Mouse (Mus musculus) kidney, postnatal 14 days (tissue): ENCODE measurements around the gene Brms1.
"Not testable (repeated sequence)": the region's sequence is repeated elsewhere in the genome, so short reads cannot be mapped to it uniquely, and the experiment has no call there.

Source experiments
- DNase-seq: peaks from one replicate; pipeline ENCODE4 v3.0.0; 2022; ENCODE audit warnings: mixed read lengths

The Brms1 gene

DNA sequence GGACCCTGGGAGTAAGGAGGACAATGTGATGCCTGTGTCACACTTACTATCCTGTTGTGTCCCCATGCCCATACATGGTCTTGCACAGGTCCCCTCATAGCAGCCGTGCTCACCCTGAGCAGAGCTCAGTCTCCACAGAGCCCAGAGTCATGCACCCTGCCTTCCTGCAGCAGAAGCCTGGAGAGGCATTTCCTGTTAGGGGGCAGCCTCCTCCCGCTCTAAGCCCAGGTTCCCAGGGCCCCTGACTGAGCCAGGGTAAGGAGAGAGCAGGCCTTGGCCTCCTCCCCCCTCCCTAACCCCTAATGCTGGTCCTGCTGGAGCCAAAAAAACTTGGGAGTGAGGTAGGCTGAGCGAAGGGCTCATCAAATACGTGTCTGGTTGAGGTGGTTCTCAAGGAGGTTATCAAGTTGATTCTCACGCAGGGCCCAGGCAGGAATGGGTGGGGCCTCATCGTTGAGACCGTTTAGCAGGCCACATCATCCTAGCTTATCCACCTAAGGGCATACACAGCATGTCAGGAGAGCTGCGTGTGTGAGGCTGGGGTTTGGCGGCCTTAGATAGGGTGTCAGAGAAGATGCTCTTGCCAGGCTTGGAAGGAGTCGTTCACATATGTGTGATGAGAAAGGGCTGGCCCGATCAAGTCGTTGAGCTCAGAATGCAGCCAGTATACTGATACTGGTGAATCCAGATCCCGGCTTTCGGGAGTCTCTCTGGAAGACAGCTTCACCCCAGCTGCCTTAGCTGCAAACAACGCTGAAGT, 26.1 kb downstream of the Brms1 start:
- DNase-seq = no peak

DNA sequence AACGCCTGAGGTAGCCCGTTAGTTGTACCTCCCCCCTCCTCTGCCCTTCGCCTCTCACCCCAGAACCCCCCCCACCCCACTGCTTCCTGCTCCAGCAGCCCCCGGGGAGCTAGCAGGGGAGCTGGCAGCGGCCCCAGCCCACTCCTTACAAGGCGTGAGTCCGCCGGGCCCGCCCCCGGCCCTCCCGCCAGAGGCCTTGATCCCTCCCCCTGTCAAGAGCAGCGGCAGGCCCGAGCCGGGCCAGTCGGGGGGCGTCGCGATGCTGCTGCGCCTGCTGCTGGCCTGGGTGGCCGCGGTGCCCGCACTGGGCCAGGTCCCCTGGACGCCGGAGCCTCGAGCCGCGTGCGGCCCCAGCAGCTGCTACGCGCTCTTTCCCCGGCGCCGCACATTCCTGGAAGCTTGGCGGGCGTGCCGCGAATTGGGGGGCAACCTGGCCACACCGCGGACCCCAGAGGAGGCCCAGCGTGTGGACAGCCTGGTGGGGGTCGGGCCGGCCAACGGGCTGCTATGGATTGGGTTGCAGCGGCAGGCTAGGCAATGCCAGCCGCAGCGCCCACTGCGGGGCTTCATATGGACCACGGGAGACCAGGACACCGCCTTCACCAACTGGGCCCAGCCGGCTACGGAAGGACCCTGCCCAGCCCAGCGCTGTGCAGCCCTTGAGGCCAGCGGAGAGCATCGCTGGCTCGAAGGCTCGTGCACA, 26.9 kb downstream of the Brms1 start, which contains the start of gene Cd248:
Gene Cd248, plus strand, starts transcription at position 212 of the 703 bp plus-strand sequence.
- DNase-seq = peak; percentile 87

DNA sequence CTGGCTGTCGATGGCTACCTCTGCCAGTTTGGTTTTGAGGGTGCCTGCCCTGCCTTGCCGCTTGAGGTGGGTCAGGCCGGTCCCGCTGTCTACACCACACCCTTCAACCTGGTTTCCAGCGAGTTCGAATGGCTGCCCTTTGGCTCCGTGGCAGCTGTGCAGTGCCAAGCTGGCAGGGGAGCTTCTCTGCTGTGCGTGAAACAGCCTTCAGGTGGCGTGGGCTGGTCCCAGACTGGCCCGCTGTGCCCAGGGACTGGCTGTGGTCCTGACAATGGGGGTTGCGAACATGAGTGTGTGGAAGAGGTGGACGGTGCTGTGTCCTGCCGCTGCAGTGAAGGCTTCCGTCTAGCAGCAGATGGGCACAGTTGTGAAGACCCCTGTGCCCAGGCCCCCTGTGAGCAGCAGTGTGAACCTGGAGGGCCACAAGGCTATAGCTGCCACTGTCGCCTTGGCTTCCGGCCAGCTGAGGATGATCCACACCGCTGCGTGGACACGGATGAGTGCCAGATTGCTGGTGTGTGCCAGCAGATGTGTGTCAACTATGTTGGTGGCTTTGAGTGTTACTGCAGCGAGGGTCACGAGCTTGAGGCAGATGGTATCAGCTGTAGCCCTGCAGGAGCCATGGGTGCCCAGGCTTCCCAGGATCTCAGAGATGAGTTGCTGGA, 27.5 kb downstream of the Brms1 start:
- no peak for DNase-seq

DNA sequence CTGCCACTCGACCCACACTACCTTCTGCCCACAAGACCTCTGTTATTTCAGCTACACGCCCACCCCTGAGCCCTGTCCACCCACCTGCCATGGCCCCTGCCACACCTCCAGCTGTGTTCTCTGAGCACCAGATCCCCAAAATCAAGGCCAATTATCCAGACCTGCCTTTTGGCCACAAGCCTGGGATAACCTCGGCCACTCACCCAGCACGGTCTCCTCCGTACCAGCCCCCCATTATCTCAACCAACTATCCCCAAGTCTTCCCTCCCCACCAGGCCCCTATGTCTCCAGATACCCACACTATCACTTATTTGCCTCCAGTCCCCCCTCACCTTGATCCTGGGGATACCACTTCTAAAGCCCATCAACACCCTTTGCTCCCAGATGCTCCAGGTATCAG, 28.3 kb downstream of the Brms1 start:
- DNase-seq = no peak

DNA sequence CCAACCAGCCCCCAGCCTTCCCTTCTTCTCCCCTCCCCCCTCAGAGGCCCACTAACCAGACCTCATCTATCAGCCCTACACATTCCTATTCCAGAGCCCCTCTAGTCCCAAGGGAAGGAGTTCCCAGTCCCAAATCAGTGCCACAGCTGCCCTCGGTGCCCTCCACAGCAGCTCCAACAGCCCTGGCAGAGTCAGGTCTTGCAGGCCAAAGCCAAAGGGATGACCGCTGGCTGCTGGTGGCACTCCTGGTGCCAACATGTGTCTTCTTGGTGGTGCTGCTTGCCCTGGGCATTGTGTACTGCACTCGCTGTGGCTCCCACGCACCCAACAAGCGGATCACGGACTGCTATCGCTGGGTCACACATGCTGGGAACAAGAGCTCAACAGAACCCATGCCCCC, 28.8 kb downstream of the Brms1 start:
- no peak for DNase-seq

DNA sequence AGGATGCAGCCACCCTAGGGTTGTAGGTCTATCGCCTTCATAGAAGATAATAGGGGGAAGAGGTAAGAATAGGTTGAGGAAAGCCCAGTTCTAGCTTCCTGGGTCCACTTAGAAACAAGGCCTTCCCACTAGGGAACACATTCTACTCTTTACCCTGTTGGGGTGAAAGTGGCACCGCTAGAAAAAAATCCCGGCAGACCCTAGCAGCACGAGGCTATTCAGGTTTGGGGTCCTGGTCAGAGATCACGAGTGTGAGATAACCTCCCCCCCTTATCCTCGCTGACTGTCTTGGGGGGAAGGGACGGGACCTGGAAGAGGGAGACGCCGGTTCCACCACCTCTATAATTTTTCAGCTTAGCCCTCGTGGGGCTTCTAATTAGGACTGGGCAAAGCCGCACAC, 29.9 kb downstream of the Brms1 start:
- no peak for DNase-seq

DNA sequence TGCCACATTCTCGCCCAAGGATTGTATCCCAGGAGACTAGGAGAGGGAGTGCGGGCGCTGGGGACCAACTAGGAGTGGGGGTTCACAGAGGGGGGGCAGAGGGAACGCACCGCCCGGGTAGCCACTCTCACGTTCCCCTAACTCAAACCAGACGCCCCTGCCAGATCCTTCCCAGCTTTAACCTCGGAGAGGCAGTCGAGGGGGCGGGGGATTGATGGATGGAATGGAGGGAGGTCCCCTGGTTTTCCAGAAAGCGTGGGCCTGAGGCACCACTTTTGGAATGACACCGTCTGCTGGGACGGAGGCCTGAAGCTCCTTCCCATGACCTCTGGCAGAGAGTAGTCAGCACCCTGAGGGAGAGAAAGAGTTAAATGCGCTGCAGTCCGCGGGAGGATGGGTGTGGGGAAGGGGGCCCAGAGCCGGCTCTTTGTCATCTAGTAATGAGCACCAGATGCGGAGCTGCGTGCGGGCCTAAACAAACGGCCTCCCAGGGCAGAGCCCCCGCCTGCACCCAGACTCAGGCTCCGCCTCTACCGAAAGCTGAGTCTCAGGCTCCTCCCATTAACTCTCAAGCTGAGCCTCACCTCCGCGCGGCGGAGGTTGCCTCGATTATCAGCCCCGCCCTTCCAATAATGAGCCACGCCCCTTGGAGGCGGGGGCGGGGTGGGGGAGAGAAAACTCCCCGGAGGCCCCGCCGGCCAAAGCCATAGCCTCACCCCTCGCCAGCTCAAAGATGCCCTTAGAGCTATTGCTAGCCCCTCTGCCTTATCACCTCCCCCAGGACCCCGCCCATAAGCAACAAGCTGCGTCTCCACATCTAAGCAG, 30.6 kb downstream of the Brms1 start:
- peak; percentile 88 for DNase-seq

DNA sequence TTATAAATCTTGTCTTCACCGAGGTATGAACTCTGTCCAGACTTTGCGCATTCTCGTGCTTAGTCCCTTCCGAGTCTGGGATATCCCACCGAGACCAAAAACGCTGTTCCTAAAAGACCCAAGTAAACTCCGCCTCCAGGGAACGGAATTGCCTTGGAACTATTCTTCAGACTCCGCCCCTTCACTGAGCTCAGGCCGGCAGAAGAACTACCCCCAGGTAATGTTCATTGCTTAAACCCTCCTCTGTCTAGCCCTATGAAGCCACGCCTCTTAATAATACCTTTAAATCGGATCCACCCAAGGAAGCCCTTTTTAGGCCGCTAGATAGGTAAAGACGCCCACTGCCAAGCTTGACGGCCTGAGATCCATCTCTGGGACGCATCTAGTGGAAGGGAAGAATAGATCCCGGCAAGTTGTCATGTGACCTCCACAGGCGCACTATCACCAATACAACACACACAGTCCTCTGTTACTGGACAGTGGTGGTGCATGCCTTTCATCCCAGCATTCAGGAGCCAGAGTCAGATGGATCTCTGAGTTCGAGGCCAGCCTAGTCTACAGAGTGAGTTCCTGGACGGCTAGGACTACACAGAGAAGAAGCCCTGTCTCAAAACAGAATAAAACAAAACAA, 31.4 kb downstream of the Brms1 start:
- DNase-seq = peak; percentile 49

DNA sequence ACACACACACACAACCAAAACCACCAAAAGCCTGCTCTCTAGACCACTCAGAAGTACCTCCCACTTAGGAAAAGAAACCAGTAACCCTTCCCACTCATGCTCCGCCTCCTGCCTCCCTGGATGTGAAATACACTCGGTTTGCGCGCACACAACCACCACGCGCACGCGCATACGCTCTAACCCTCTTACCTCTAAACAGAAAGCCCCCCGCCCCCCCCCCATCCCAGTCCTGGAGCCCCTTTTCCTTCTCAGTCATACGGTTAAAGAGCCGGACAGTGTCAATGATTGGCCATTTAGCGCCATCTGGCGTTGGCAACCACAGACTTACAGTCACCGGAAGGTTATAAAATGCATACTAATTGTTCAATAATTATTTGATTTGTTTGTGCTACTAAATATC, 31.9 kb downstream of the Brms1 start:
- peak; percentile 68 for DNase-seq

DNA sequence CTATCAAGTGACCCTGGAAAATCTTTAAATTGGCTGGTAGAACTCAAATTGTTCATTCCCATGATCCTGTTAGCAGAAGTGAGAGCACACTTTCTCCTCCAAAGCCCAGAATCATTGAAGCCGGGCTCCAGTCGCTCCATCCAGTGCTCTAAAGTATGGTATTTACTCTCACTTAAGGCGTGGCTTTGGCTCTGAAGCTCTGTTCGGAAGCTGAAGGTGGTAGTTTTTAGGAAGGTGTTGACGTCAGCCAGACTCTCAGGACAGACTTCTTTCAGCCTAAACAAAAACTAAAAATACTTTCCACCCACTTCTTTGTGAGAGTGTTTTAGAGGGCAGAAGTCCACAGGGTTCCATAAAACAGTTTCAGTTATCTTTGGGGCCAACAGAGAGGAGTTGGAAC, 32.4 kb downstream of the Brms1 start:
- no peak for DNase-seq

DNA sequence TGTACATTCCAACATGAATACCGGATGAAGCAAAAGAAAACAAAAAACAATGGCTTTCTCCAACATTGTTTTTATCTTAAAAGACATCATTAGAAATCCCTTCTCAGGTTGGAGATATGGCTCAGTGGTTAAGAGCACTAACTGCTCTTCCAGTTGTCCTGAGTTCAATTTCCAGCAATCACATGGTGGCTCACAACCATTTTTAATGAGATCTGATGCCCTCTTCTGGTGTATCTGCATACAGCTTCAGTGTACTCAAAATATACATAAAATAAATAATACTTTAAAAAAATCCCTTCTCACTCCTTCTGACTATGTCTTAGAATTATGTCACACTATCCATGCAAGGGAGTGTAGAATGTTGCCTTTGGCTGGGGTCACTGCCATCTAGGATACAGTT, 38.1 kb downstream of the Brms1 start:
- no peak for DNase-seq

DNA sequence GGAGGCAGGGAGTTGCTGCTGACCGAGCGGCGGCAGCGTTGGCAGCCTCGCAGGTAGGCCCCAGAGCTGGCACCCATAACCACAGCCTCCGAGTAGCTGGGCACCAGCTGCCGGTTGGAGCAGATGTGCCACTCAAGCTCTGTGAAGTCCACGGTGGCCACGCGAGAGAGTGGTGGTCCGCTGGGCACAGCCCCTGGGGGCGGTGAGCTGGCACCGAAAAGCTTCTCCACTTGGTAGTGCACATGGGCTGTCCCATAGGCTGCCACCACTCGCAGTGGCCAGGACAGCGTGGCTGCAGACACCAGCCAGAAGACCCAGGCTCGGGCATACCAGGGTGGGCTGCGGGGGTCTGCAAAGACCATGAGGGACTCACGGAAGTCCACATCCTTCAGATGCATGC, 40.9 kb downstream of the Brms1 start:
- no peak for DNase-seq

DNA sequence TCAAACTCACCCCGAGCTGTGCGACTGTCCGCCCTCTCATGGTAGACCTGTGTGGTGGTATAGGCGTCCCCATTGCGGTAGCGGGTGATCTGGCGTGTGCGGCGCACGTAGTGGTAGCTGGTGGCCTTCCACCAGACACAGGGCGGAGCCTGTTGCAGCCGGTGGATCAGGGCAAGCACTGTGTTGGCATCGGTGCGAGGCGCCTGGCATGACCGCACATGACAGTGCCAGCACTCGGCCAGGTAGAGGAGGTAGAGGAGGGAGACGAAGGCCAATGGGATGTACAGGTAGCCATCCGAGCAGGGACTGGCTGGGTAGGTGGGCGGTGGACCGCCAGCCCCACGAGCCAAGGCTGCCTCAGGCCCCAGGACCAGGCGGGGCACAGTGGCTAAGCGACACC, 41.4 kb downstream of the Brms1 start:
- no peak for DNase-seq

DNA sequence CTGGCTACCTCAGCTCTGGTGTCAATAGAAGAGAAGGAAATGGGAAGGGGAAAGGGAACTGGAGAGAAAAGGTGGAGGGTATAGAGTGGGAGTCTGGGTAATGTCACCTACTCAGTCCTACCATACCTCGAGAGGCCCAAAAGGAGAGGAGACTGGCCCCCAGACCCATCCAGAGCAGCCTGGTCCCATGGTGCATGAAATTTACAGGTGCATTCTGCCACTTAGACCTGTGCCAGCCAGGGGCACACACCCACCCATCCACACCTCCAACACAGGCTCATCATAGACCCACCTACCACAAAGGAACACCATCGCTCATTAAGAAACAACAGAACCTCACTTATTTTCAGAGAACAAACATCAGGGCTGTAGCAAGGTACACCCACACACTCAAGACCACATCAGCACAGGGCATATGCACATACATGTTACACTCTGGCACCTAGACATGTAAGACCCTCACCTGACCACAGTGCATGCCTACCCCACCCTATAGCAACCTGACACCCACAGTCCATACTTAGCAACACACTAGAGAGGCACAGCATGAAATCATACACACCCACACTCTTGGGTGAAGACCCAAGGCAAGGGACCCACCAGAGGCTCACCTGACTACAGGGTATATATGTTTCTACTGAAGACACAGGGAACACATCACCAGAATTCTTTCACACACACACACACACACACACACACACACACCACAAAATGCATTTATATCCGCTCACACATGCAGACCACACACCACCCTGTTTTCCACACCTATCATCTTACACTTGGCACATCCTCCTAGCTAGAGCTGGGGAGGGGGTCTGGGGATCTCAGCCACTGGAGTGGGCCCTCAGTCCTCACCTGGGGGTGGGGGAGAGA, 43.0 kb downstream of the Brms1 start:
- no peak for DNase-seq

DNA sequence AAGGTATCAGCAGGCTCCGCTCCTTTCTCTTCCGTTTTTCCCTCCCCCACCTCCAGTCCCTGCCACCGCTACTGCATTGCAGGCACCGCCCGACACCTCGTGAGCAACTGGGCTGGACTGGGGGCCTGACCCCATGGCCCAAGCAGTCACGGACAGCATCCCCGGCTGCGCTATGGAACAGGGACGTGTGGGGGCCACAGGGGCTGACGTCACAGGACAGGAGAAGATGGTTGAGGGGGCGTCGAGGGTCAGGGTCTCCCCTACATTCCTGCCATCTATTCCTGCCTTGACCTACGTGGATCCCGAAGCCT, 43.6 kb downstream of the Brms1 start:
- DNase-seq = no peak

DNA sequence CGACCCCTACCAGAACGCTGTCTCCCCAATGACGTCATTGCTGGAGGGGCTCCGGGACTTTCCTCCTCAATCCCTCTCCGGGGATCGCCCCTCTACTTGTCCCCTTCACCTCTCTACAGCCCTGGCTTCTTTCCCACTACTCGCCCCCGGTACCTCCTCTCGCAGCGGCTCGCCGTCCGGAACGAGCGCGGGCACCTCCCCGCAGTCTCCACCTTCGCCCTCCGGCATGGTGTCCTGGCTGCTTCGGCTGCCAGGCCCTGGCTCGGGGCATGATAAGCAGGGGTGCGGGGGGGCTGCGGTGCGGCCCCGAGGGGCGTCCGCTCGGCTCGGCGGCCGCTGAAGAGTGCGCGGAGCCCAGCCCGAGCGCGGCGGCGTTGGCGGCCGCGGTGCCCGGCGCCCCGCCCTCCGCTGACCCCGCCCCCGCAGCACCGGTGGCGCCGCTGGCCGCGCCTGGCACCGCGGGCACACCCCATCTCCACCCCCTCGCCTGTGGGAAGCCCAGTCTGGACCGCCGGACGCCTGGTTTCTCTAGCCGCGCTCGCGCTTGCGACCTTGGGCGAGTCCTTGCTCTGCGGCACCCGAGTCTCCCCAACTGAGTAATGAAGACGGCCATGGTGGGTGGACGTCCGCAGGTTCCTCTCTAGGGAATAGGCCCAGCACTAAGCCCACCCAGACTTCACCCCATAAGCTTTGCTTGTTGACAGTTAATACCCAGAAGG, 44.1 kb downstream of the Brms1 start, which contains the start of gene Tmem151a:
Gene Tmem151a, minus strand, starts transcription at position 387 of the 719 bp plus-strand sequence.
- DNase-seq = peak; percentile 54

DNA sequence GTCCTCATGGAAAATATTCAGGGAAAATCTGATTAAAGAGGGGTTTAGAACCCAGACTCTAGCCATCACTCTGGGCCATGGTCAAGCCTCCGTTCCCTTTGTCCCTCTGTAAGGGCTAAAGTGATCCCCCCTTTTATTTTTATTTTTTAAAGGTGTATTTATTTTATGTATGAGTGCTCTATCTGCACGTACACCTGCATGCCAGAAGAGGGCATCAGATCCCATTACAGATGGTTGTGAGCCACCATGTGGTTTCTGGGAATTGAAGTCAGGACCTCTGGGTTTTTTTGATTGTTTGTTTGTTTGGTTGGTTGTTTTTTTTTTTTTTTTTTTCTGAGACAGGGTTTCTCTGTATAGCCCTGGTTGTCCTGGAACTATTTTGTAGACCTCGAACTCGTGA, 45.4 kb downstream of the Brms1 start:
- not testable (repeated sequence) for DNase-seq

DNA sequence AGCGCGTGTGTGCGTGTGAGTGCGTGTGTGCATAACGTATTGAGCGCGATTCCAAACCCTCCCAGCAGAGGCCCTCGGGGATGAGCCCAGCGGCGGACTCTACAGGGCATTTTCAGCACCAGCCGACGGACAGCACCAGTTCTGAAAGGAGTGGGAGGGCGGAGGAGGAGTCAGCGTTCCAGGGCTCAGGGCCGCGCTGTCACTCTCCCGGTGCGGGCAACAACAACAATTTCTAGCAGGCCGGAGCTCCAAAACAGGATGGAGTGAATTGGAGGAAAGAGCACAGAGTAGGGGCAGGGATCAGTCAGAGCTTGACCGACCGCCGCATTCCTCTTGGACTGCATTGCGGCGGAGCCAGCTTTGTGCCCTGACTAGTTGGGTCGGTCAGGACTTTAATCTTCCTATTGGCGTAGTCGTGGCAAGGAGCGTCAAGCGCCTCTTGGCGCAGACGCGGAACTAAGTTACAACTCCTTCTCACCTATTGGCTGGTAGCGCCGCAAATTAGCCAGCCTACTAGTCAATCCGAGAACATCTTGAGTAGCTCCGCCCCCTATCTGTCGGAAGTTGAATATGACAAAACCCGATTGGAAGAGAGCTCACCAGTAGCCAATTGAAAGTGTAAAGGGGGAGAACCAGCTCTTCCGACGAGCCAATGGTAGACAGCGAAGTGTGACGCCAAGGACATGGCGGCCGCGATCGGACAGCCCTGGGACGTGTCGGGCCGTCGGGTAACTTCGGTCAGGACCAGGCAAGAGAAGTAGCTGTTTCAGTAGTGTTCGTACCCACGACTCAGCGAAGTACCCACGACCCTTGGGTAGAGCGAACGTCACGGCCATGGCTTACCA, 47.0 kb downstream of the Brms1 start, which contains the start of gene Yif1a:
Gene Yif1a, plus strand, starts transcription at position 655 of the 845 bp plus-strand sequence.
- DNase-seq = peak; percentile 98

DNA sequence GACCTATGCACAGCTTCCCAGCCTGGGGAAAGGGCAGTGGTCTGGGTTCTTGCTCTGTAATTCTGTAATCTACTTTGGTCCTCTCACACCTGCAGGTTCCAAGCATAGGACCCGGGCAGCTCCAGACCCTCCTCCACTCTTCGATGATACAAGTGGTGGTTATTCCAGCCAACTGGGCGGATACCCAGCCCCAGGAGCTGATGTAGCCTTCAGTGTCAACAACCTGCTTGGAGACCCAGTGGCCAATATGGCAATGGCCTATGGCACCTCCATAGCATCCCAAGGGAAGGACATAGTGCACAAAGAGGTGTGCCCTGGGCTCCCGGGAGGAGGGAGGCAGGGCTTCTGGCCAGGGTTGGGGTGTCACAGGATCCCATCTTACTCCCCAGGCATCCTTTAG, 48.2 kb downstream of the Brms1 start:
- no peak for DNase-seq

DNA sequence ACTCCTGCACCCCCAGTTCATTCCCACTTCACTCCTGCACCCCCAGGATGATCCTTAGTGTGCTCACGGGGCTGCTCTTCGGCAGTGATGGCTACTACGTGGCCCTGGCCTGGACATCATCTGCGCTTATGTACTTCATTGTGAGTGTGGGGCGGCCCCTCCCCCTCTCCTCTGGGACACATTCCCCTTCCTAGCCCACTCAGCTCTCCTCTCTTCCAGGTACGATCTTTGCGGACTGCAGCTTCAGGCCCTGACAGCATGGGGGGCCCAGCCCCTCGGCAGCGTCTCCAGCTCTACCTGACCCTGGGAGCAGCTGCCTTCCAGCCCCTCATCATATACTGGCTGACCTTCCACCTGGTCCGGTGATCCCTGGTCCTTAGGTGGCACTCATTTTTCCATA, 50.9 kb downstream of the Brms1 start:
- DNase-seq = no peak
